Mouse (Mus musculus) kidney, embryonic 16.5 days (tissue): ENCODE measurements at regions not wholly inside any gene's neighbourhood (a gene's known extent, or its start where the extent isn't known, plus 50 kb on each side); places are given as distances from the start of the nearest gene placed in this dataset.
A peak's percentile ranks its signal among the peaks of the same experiment; 100 is the strongest.

Experiments used
- ATAC-seq: fragments of 200-750 bp; cut with Nextera tagmentation; 2 replicates; pipeline ENCODE4 v1.8.0; 2017; ENCODE audit warnings: moderate TSS enrichment; ENCODE audit not compliant: low FRiP score, low TSS enrichment
- H3K27ac ChIP-seq: fragments of 300-500 bp; sonication (generic); 2 replicates; pipeline ENCODE4 v1.5.1; 2014; ENCODE audit warnings: low read length
- H3K27me3 ChIP-seq: fragments of 300-500 bp; sonication (generic); 2 replicates; pipeline ENCODE4 v1.6.1; 2014; ENCODE audit warnings: low read length, control low read depth, mixed read lengths; ENCODE audit not compliant: insufficient read depth
- H3K36me3 ChIP-seq: fragments of 300-500 bp; sonication (generic); 2 replicates; pipeline ENCODE4 v1.6.1; 2014; ENCODE audit warnings: low read length, control low read depth, mixed read lengths; ENCODE audit not compliant: insufficient read depth
- H3K4me1 ChIP-seq: fragments of 300-500 bp; sonication (generic); 2 replicates; pipeline ENCODE4 v1.6.1; 2014; ENCODE audit warnings: low read length, control low read depth, mixed read lengths; ENCODE audit not compliant: insufficient read depth
- H3K4me2 ChIP-seq: fragments of 300-500 bp; sonication (generic); replicated peaks from 2 replicates; pipeline ENCODE4 v1.6.1; 2014; ENCODE audit warnings: low read depth, low read length
- H3K4me3 ChIP-seq: fragments of 300-500 bp; sonication (generic); 2 replicates; pipeline ENCODE4 v1.5.1; 2014; ENCODE audit warnings: mild to moderate bottlenecking, low read length
- H3K9ac ChIP-seq: fragments of 300-500 bp; sonication (generic); replicated peaks from 2 replicates; pipeline ENCODE4 v1.6.1; 2014; ENCODE audit warnings: low read length
- H3K9me3 ChIP-seq: fragments of 300-500 bp; sonication (generic); 2 replicates; pipeline ENCODE4 v1.6.1; 2016; ENCODE audit warnings: low read length, control low read depth
- WGBS: fragments of 180-500 bp; shearing (Covaris S2); extraction: QIAGEN DNeasy Blood & Tissue Kit; methylation state at CpG from one replicate; pipeline ENCODE4 v1.1.7; 2014; 5-methylcytosine and 5-hydroxymethylcytosine counted together

GRCm38 (mm10) chr16:52799715-52800392, 346.0 kb upstream of the Alcam start:
- Histone ChIP-seq H3K27me3 (no peaks in the 10 kb centered on the region), H3K27ac (no peak overlapping the region), H3K4me3 (no peak overlapping the region), H3K4me2 (no peak overlapping the region), H3K36me3 (no peaks in the 10 kb centered on the region), H3K9ac (no peak overlapping the region), H3K4me1 (no peaks in the 10 kb centered on the region), H3K9me3 (no peaks in the 10 kb centered on the region)
- ATAC-seq: no peak
- WGBS: 68% methylated on average over 4 of the region's 4 CpGs

GRCm38 (mm10) chr16:52795184-52795583, 341.3 kb upstream of the Alcam start:
- Histone ChIP-seq H3K27me3 (no peaks in the 10 kb centered on the region), H3K4me3 (no peak overlapping the region), H3K27ac (no peak overlapping the region), H3K9ac (no peak overlapping the region), H3K9me3 (no peaks in the 10 kb centered on the region), H3K4me1 (no peaks in the 10 kb centered on the region), H3K36me3 (no peaks in the 10 kb centered on the region), H3K4me2 (no peak overlapping the region)
- WGBS: 82% methylated on average over 1 of the region's 1 CpGs
- ATAC-seq: no peak

- Histone ChIP-seq H3K27me3 (no peaks in the 10 kb centered on the region), H3K9me3 (no peaks in the 10 kb centered on the region), H3K4me2 (no peak overlapping the region), H3K9ac (no peak overlapping the region), H3K4me3 (no peak overlapping the region), H3K4me1 (no peaks in the 10 kb centered on the region), H3K27ac (no peak overlapping the region), H3K36me3 (no peaks in the 10 kb centered on the region)
- no peak for ATAC-seq
- 69% methylated on average over 1 of the region's 1 CpGs for WGBS
Observed at GRCm38 (mm10) chr16:52789946-52790345, 336.1 kb upstream of the Alcam start.

- Histone ChIP-seq H3K4me1 (0 out of 2 replicates have a peak, but pooled peaks cover 6% of the 10 kb centered on the region), H3K36me3 (no peaks in the 10 kb centered on the region), H3K9me3 (no peaks in the 10 kb centered on the region), H3K27ac (no peak overlapping the region), H3K4me3 (no peak overlapping the region), H3K27me3 (no peaks in the 10 kb centered on the region), H3K4me2 (no peak overlapping the region), H3K9ac (no peak overlapping the region)
- WGBS: 85% methylated on average over 3 of the region's 3 CpGs
- no peak for ATAC-seq
Observed at GRCm38 (mm10) chr16:52747744-52748143, 293.9 kb upstream of the Alcam start.

GRCm38 (mm10) chr16:52746186-52746585, 292.3 kb upstream of the Alcam start:
- Histone ChIP-seq H3K9me3 (no peaks in the 10 kb centered on the region), H3K4me3 (no peak overlapping the region), H3K4me1 (0 out of 2 replicates have a peak, but pooled peaks cover 6% of the 10 kb centered on the region), H3K9ac (no peak overlapping the region), H3K27me3 (no peaks in the 10 kb centered on the region), H3K4me2 (no peak overlapping the region), H3K27ac (no peak overlapping the region), H3K36me3 (no peaks in the 10 kb centered on the region)
- WGBS: 43% methylated on average over 3 of the region's 3 CpGs
- ATAC-seq: peak; percentile 69; the same call in 1 of the 2 replicates

- Histone ChIP-seq H3K27ac (no peak overlapping the region), H3K4me2 (no peak overlapping the region), H3K4me1 (0 out of 2 replicates have a peak, but pooled peaks cover 6% of the 10 kb centered on the region), H3K9me3 (no peaks in the 10 kb centered on the region), H3K4me3 (no peak overlapping the region), H3K9ac (no peak overlapping the region), H3K36me3 (no peaks in the 10 kb centered on the region), H3K27me3 (no peaks in the 10 kb centered on the region)
- 69% methylated on average over 5 of the region's 5 CpGs for WGBS
- no peak for ATAC-seq
Observed at GRCm38 (mm10) chr16:52744720-52745119, 290.8 kb upstream of the Alcam start.

- Histone ChIP-seq H3K9ac (no peak overlapping the region), H3K4me1 (0 out of 2 replicates have a peak, but pooled peaks cover 6% of the 10 kb centered on the region), H3K4me2 (no peak overlapping the region), H3K9me3 (no peaks in the 10 kb centered on the region), H3K4me3 (no peak overlapping the region), H3K36me3 (no peaks in the 10 kb centered on the region), H3K27me3 (no peaks in the 10 kb centered on the region), H3K27ac (no peak overlapping the region)
- WGBS: 73% methylated on average over 3 of the region's 3 CpGs
- ATAC-seq: no peak
Observed at GRCm38 (mm10) chr16:52742166-52742565, 288.3 kb upstream of the Alcam start.

GRCm38 (mm10) chr16:52726120-52726844, 272.4 kb upstream of the Alcam start:
- Histone ChIP-seq H3K4me1 (no peaks in the 10 kb centered on the region), H3K9ac (no peak overlapping the region), H3K27me3 (no peaks in the 10 kb centered on the region), H3K9me3 (0 out of 2 replicates have a peak, but pooled peaks cover 2% of the 10 kb centered on the region), H3K4me3 (no peak overlapping the region), H3K36me3 (no peaks in the 10 kb centered on the region), H3K27ac (no peak overlapping the region), H3K4me2 (no peak overlapping the region)
- no peak for ATAC-seq
- WGBS: 89% methylated on average over 3 of the region's 3 CpGs

- Histone ChIP-seq H3K9ac (no peak overlapping the region), H3K9me3 (no peaks in the 10 kb centered on the region), H3K27ac (no peak overlapping the region), H3K4me2 (no peak overlapping the region), H3K4me3 (no peak overlapping the region), H3K36me3 (no peaks in the 10 kb centered on the region), H3K4me1 (no peaks in the 10 kb centered on the region), H3K27me3 (no peaks in the 10 kb centered on the region)
- no peak for ATAC-seq
- 81% methylated on average over 1 of the region's 1 CpGs for WGBS
Observed at GRCm38 (mm10) chr16:52718231-52718932, 264.5 kb upstream of the Alcam start.
